Mouse (Mus musculus): Measurements from ENCODE around the gene Plcl1. TPM values are rescaled to one million over a fixed set of nuclear protein-coding genes. Genes with fewer than 3 reads are reported as not detected.

The Plcl1 gene
- polyA plus RNA-seq, 1 experiment from 2014 or later = 0.25 TPM

- no peaks in the 10 kb centered on the region for H3K36me3 ChIP-seq
- H3K4me3 ChIP-seq = no peak overlapping the region
- ATAC-seq = no peak
- H3K9ac ChIP-seq = no peak overlapping the region
- no peaks in the 10 kb centered on the region for H3K27me3 ChIP-seq (replicated peaks)
- WGBS (ENCODE audit: insufficient replicate concordance) = 76% methylated on average over 4 of the region's 4 CpGs
- H3K9me3 ChIP-seq (replicated peaks) = no peaks in the 10 kb centered on the region
- no peak overlapping the region for H3K27ac ChIP-seq
- no peak overlapping the region for H3K4me2 ChIP-seq
- no peaks in the 10 kb centered on the region for H3K4me1 ChIP-seq
Measured at GRCm38 (mm10) chr1:55585441-55585840, 179.7 kb downstream of the Plcl1 start.

GRCm38 (mm10) chr1:55588090-55588489 is 182.4 kb downstream of the Plcl1 start:
- no peak overlapping the region for H3K4me3 ChIP-seq
- 73% methylated on average over 6 of the region's 6 CpGs for WGBS (ENCODE audit: insufficient replicate concordance)
- H3K4me2 ChIP-seq = no peak overlapping the region
- H3K9me3 ChIP-seq (replicated peaks) = no peaks in the 10 kb centered on the region
- no peaks in the 10 kb centered on the region for H3K4me1 ChIP-seq
- no peak overlapping the region for H3K27ac ChIP-seq
- H3K36me3 ChIP-seq = no peaks in the 10 kb centered on the region
- H3K27me3 ChIP-seq (replicated peaks) = no peaks in the 10 kb centered on the region
- H3K9ac ChIP-seq = no peak overlapping the region
- no peak for ATAC-seq

- no peak overlapping the region for H3K4me2 ChIP-seq
Measured at GRCm38 (mm10) chr1:55590047-55590446, 184.3 kb downstream of the Plcl1 start.

GRCm38 (mm10) chr1:55600496-55600895 is 194.8 kb downstream of the Plcl1 start:
- 59% methylated on average over 1 of the region's 1 CpGs for WGBS (ENCODE audit: insufficient replicate concordance)
- ATAC-seq = no peak

More at GRCm38 (mm10) chr1:55590047-55590446, 184.3 kb downstream of the Plcl1 start:
- Histone ChIP-seq H3K4me3 (no peak overlapping the region), H3K27ac (no peak overlapping the region), H3K4me1 (no peaks in the 10 kb centered on the region), H3K27me3 (replicated peaks) (no peaks in the 10 kb centered on the region), H3K36me3 (no peaks in the 10 kb centered on the region), H3K9me3 (replicated peaks) (no peaks in the 10 kb centered on the region), H3K9ac (no peak overlapping the region)
- ATAC-seq = no peak

GRCm38 (mm10) chr1:55604593-55604992 is 198.9 kb downstream of the Plcl1 start:
- no peaks in the 10 kb centered on the region for H3K9me3 ChIP-seq (replicated peaks)
- H3K9ac ChIP-seq = no peak overlapping the region
- H3K4me2 ChIP-seq = no peak overlapping the region
- no peaks in the 10 kb centered on the region for H3K27me3 ChIP-seq (replicated peaks)
- no peaks in the 10 kb centered on the region for H3K36me3 ChIP-seq
- no peak overlapping the region for H3K27ac ChIP-seq
- WGBS (ENCODE audit: insufficient replicate concordance) = 73% methylated on average over 4 of the region's 4 CpGs
- ATAC-seq = no peak
- no peaks in the 10 kb centered on the region for H3K4me1 ChIP-seq
- H3K4me3 ChIP-seq = no peak overlapping the region

More at GRCm38 (mm10) chr1:55600496-55600895, 194.8 kb downstream of the Plcl1 start:
- H3K36me3 ChIP-seq = no peaks in the 10 kb centered on the region
- no peak overlapping the region for H3K4me2 ChIP-seq
- H3K4me3 ChIP-seq = no peak overlapping the region
- H3K27ac ChIP-seq = no peak overlapping the region
- no peaks in the 10 kb centered on the region for H3K27me3 ChIP-seq (replicated peaks)
- H3K9ac ChIP-seq = no peak overlapping the region
- no peaks in the 10 kb centered on the region for H3K4me1 ChIP-seq
- H3K9me3 ChIP-seq (replicated peaks) = no peaks in the 10 kb centered on the region

GRCm38 (mm10) chr1:55605450-55605849 is 199.7 kb downstream of the Plcl1 start:
- Histone ChIP-seq H3K27ac (no peak overlapping the region), H3K9ac (no peak overlapping the region), H3K9me3 (replicated peaks) (no peaks in the 10 kb centered on the region), H3K4me2 (no peak overlapping the region), H3K4me3 (no peak overlapping the region), H3K27me3 (replicated peaks) (no peaks in the 10 kb centered on the region), H3K4me1 (no peaks in the 10 kb centered on the region), H3K36me3 (no peaks in the 10 kb centered on the region)
- whole genome bisulfite sequencing (ENCODE audit: insufficient replicate concordance) = 71% methylated on average over 4 of the region's 4 CpGs
- ATAC-seq = no peak

- Histone ChIP-seq H3K27me3 (replicated peaks) (no peaks in the 10 kb centered on the region), H3K27ac (no peak overlapping the region), H3K36me3 (no peaks in the 10 kb centered on the region), H3K4me3 (no peak overlapping the region), H3K4me1 (no peaks in the 10 kb centered on the region), H3K4me2 (no peak overlapping the region), H3K9ac (no peak overlapping the region), H3K9me3 (replicated peaks) (no peaks in the 10 kb centered on the region)
- ATAC-seq = no peak
- 73% methylated on average over 2 of the region's 2 CpGs for whole genome bisulfite sequencing (ENCODE audit: insufficient replicate concordance)
Measured at GRCm38 (mm10) chr1:55605956-55606355, 200.2 kb downstream of the Plcl1 start.

- Histone ChIP-seq H3K9me3 (replicated peaks) (no peaks in the 10 kb centered on the region), H3K4me3 (no peak overlapping the region), H3K9ac (no peak overlapping the region), H3K36me3 (no peaks in the 10 kb centered on the region), H3K4me2 (no peak overlapping the region), H3K27me3 (replicated peaks) (no peaks in the 10 kb centered on the region), H3K4me1 (no peaks in the 10 kb centered on the region), H3K27ac (no peak overlapping the region)
- 65% methylated on average over 8 of the region's 8 CpGs for WGBS (ENCODE audit: insufficient replicate concordance)
- no peak for ATAC-seq
Measured at GRCm38 (mm10) chr1:55606405-55606804, 200.7 kb downstream of the Plcl1 start.

- H3K9me3 ChIP-seq (replicated peaks) = no peaks in the 10 kb centered on the region
- no peak overlapping the region for H3K4me3 ChIP-seq
- 62% methylated on average over 6 of the region's 6 CpGs for WGBS (ENCODE audit: insufficient replicate concordance)
- H3K27me3 ChIP-seq (replicated peaks) = no peaks in the 10 kb centered on the region
- no peaks in the 10 kb centered on the region for H3K36me3 ChIP-seq
- H3K4me2 ChIP-seq = no peak overlapping the region
- no peak for ATAC-seq
- no peaks in the 10 kb centered on the region for H3K4me1 ChIP-seq
- H3K9ac ChIP-seq = no peak overlapping the region
- H3K27ac ChIP-seq = no peak overlapping the region
Measured at GRCm38 (mm10) chr1:55612759-55613328, 207.1 kb downstream of the Plcl1 start.

GRCm38 (mm10) chr1:55617857-55618256 is 212.1 kb downstream of the Plcl1 start:
- H3K36me3 ChIP-seq = no peaks in the 10 kb centered on the region
- H3K4me3 ChIP-seq = no peak overlapping the region
- 71% methylated on average over 2 of the region's 2 CpGs for WGBS (ENCODE audit: insufficient replicate concordance)
- H3K9me3 ChIP-seq (replicated peaks) = no peaks in the 10 kb centered on the region
- H3K4me2 ChIP-seq = no peak overlapping the region
- no peaks in the 10 kb centered on the region for H3K27me3 ChIP-seq (replicated peaks)
- H3K27ac ChIP-seq = no peak overlapping the region
- no peaks in the 10 kb centered on the region for H3K4me1 ChIP-seq
- no peak overlapping the region for H3K9ac ChIP-seq
- no peak for ATAC-seq

GRCm38 (mm10) chr1:55618617-55619286 is 213.0 kb downstream of the Plcl1 start:
- Histone ChIP-seq H3K9me3 (replicated peaks) (no peaks in the 10 kb centered on the region), H3K4me2 (no peak overlapping the region), H3K27me3 (replicated peaks) (no peaks in the 10 kb centered on the region), H3K4me3 (no peak overlapping the region), H3K27ac (no peak overlapping the region), H3K4me1 (no peaks in the 10 kb centered on the region), H3K36me3 (no peaks in the 10 kb centered on the region), H3K9ac (no peak overlapping the region)
- no peak for ATAC-seq
- 36% methylated on average over 7 of the region's 7 CpGs for WGBS (ENCODE audit: insufficient replicate concordance)

- no peak for ATAC-seq
- Histone ChIP-seq H3K4me2 (no peak overlapping the region), H3K9ac (no peak overlapping the region), H3K9me3 (replicated peaks) (no peaks in the 10 kb centered on the region), H3K36me3 (no peaks in the 10 kb centered on the region), H3K4me1 (no peaks in the 10 kb centered on the region), H3K27me3 (replicated peaks) (no peaks in the 10 kb centered on the region), H3K4me3 (no peak overlapping the region), H3K27ac (no peak overlapping the region)
- WGBS (ENCODE audit: insufficient replicate concordance) = 25% methylated on average over 1 of the region's 1 CpGs
Measured at GRCm38 (mm10) chr1:55631496-55631895, 225.8 kb downstream of the Plcl1 start.

GRCm38 (mm10) chr1:55632024-55632423 is 226.3 kb downstream of the Plcl1 start:
- no peaks in the 10 kb centered on the region for H3K4me1 ChIP-seq
- H3K4me2 ChIP-seq = no peak overlapping the region
- no peak overlapping the region for H3K27ac ChIP-seq
- no peaks in the 10 kb centered on the region for H3K36me3 ChIP-seq
- no peak overlapping the region for H3K9ac ChIP-seq
- H3K4me3 ChIP-seq = no peak overlapping the region
- 55% methylated on average over 2 of the region's 2 CpGs for WGBS (ENCODE audit: insufficient replicate concordance)
- ATAC-seq = no peak
- no peaks in the 10 kb centered on the region for H3K9me3 ChIP-seq (replicated peaks)
- H3K27me3 ChIP-seq (replicated peaks) = no peaks in the 10 kb centered on the region

Measured in liver, embryonic 12.5 days (tissue).